Mouse (Mus musculus) midbrain, embryonic 14.5 days (tissue): ENCODE measurements around the gene Pan3. TPM values are rescaled to one million over a fixed set of nuclear protein-coding genes. Genes with fewer than 3 reads are reported as not detected.

ENCODE experiments used
- ATAC-seq: fragments of 200-750 bp; cut with Nextera tagmentation; 2 replicates; pipeline ENCODE4 v1.8.0; 2017; ENCODE audit warnings: moderate number of reproducible peaks, moderate library complexity; ENCODE audit not compliant: low FRiP score, low TSS enrichment
- DNase-seq: peaks from one replicate; pipeline ENCODE4 v3.0.0-alpha.2; 2015
- H3K27ac ChIP-seq: fragments of 300-500 bp; sonication (generic); replicated peaks from 2 replicates; pipeline ENCODE4 v1.5.1; 2014; ENCODE audit warnings: mild to moderate bottlenecking, low read depth, low read length, moderate library complexity
- H3K27me3 ChIP-seq: fragments of 300-500 bp; sonication (generic); 2 replicates; pipeline ENCODE4 v1.6.1; 2014; ENCODE audit warnings: low read length, control low read depth, mixed read lengths; ENCODE audit not compliant: control insufficient read depth, insufficient read depth
- H3K36me3 ChIP-seq: fragments of 300-500 bp; sonication (generic); 2 replicates; pipeline ENCODE4 v1.6.1; 2014; ENCODE audit warnings: low read length, control low read depth; ENCODE audit not compliant: control insufficient read depth, insufficient read depth
- H3K4me1 ChIP-seq: fragments of 300-500 bp; sonication (generic); 2 replicates; pipeline ENCODE4 v1.6.1; 2014; ENCODE audit warnings: mild to moderate bottlenecking, antibody characterized with exemption, low read length, control low read depth; ENCODE audit not compliant: control insufficient read depth, insufficient read depth
- H3K4me2 ChIP-seq: fragments of 300-500 bp; sonication (generic); 2 replicates; pipeline ENCODE4 v1.6.1; 2014; ENCODE audit warnings: mild to moderate bottlenecking, low read length, moderate library complexity
- H3K4me3 ChIP-seq: fragments of 300-500 bp; sonication (generic); replicated peaks from 2 replicates; pipeline ENCODE4 v1.5.1; 2014; ENCODE audit warnings: low read depth, low read length
- H3K9ac ChIP-seq: fragments of 300-500 bp; sonication (generic); replicated peaks from 2 replicates; pipeline ENCODE4 v1.6.1; 2014; ENCODE audit warnings: mild to moderate bottlenecking, low read length, moderate library complexity
- H3K9me3 ChIP-seq: fragments of 300-500 bp; sonication (generic); 2 replicates; pipeline ENCODE4 v1.6.1; 2016; ENCODE audit warnings: low read length, control low read depth, mixed read lengths; ENCODE audit not compliant: control insufficient read depth
- WGBS: fragments of 180-500 bp; shearing (Covaris S2); extraction: QIAGEN DNeasy Blood & Tissue Kit; methylation state at CpG from one replicate; pipeline ENCODE4 v1.1.7; 2014; 5-methylcytosine and 5-hydroxymethylcytosine counted together
- polyA plus RNA-seq: library from polyadenylated mRNA; unstranded; fragments of >200 nt; fragmentation: Nextera tagmentation; extraction: Ambion mirVana; gene quantifications from 2 replicates; pipeline ENCODE4 v1.2.1, GENCODE M21; 2014

Gene Pan3
- polyA plus RNA-seq, 1 experiment from 2014 or later = 69.5 TPM

GRCm38 (mm10) chr5:147495961-147496360 is 66.0 kb downstream of the Pan3 start:
- ATAC-seq (no peak), DNase-seq (no peak)
- 87% methylated on average over 2 of the region's 2 CpGs for WGBS

GRCm38 (mm10) chr5:147496921-147497320 is 67.0 kb downstream of the Pan3 start:
- Histone ChIP-seq H3K9ac (no peak overlapping the region), H3K4me3 (no peak overlapping the region), H3K27me3 (no peaks in the 10 kb centered on the region), H3K9me3 (no peaks in the 10 kb centered on the region), H3K36me3 (no peaks in the 10 kb centered on the region), H3K27ac (no peak overlapping the region), H3K4me1 (no peaks in the 10 kb centered on the region), H3K4me2 (no peak overlapping the region)
- ATAC-seq = no peak
- DNase-seq = no peak
- 87% methylated on average over 4 of the region's 4 CpGs for WGBS

More at GRCm38 (mm10) chr5:147495961-147496360, 66.0 kb downstream of the Pan3 start:
- Histone ChIP-seq H3K36me3 (no peaks in the 10 kb centered on the region), H3K4me2 (no peak overlapping the region), H3K4me1 (no peaks in the 10 kb centered on the region), H3K27ac (no peak overlapping the region), H3K4me3 (no peak overlapping the region), H3K9ac (no peak overlapping the region), H3K9me3 (no peaks in the 10 kb centered on the region), H3K27me3 (no peaks in the 10 kb centered on the region)

GRCm38 (mm10) chr5:147497714-147498113 is 67.8 kb downstream of the Pan3 start:
- no peak overlapping the region for H3K4me2 ChIP-seq
- no peaks in the 10 kb centered on the region for H3K9me3 ChIP-seq
- 75% methylated on average over 3 of the region's 3 CpGs for WGBS

GRCm38 (mm10) chr5:147501456-147501998 is 71.6 kb downstream of the Pan3 start:
- H3K27ac ChIP-seq = no peak overlapping the region
- H3K36me3 ChIP-seq = no peaks in the 10 kb centered on the region; the same call in 1 of the 2 replicates
- 77% methylated on average over 2 of the region's 2 CpGs for WGBS
- H3K4me1 ChIP-seq = no peaks in the 10 kb centered on the region
- no peaks in the 10 kb centered on the region for H3K9me3 ChIP-seq
- no peaks in the 10 kb centered on the region for H3K27me3 ChIP-seq
- ATAC-seq = no peak
- H3K9ac ChIP-seq = no peak overlapping the region
- DNase-seq = peak; percentile 12
- H3K4me2 ChIP-seq = no peak overlapping the region
- H3K4me3 ChIP-seq = no peak overlapping the region

More at GRCm38 (mm10) chr5:147497714-147498113, 67.8 kb downstream of the Pan3 start:
- H3K27ac ChIP-seq = no peak overlapping the region
- H3K4me3 ChIP-seq = no peak overlapping the region
- H3K27me3 ChIP-seq = no peaks in the 10 kb centered on the region
- H3K4me1 ChIP-seq = no peaks in the 10 kb centered on the region
- ATAC-seq (no peak), DNase-seq (peak; percentile 12)
- H3K9ac ChIP-seq = no peak overlapping the region
- H3K36me3 ChIP-seq = no peaks in the 10 kb centered on the region

GRCm38 (mm10) chr5:147502921-147503320 is 73.0 kb downstream of the Pan3 start:
- H3K9ac ChIP-seq = no peak overlapping the region
- H3K27me3 ChIP-seq = no peaks in the 10 kb centered on the region
- WGBS = 82% methylated on average over 2 of the region's 2 CpGs
- H3K9me3 ChIP-seq = no peaks in the 10 kb centered on the region
- H3K27ac ChIP-seq = no peak overlapping the region
- no peak for DNase-seq
- no peaks in the 10 kb centered on the region for H3K4me1 ChIP-seq
- no peak overlapping the region for H3K4me3 ChIP-seq
- H3K36me3 ChIP-seq = no peaks in the 10 kb centered on the region; the same call in 1 of the 2 replicates
- no peak for ATAC-seq
- H3K4me2 ChIP-seq = no peak overlapping the region

GRCm38 (mm10) chr5:147511350-147511749 is 81.4 kb downstream of the Pan3 start:
- WGBS = 89% methylated on average over 9 of the region's 9 CpGs
- H3K9ac ChIP-seq = no peak overlapping the region
- H3K36me3 ChIP-seq = no peaks in the 10 kb centered on the region
- H3K4me1 ChIP-seq = no peaks in the 10 kb centered on the region
- H3K27ac ChIP-seq = no peak overlapping the region; the same call in 1 of the 2 replicates
- no peak overlapping the region for H3K4me2 ChIP-seq
- H3K27me3 ChIP-seq = no peaks in the 10 kb centered on the region
- no peaks in the 10 kb centered on the region for H3K9me3 ChIP-seq
- no peak overlapping the region for H3K4me3 ChIP-seq
- ATAC-seq (no peak), DNase-seq (no peak)

GRCm38 (mm10) chr5:147527006-147527405 is 97.0 kb downstream of the Pan3 start:
- H3K4me3 ChIP-seq = no peak overlapping the region
- H3K36me3 ChIP-seq = peaks cover 43% of the 10 kb centered on the region
- H3K4me1 ChIP-seq = no peaks in the 10 kb centered on the region
- H3K9me3 ChIP-seq = no peaks in the 10 kb centered on the region; the same call in 1 of the 2 replicates
- 94% methylated on average over 6 of the region's 6 CpGs for WGBS
- no peak for DNase-seq
- H3K4me2 ChIP-seq = no peak overlapping the region
- no peak overlapping the region for H3K9ac ChIP-seq
- no peak overlapping the region for H3K27ac ChIP-seq
- ATAC-seq = no peak
- no peaks in the 10 kb centered on the region for H3K27me3 ChIP-seq

- H3K4me3 ChIP-seq = no peak overlapping the region
- H3K36me3 ChIP-seq = peaks cover 41% of the 10 kb centered on the region
- H3K27me3 ChIP-seq = no peaks in the 10 kb centered on the region
- H3K9ac ChIP-seq = no peak overlapping the region
- no peak overlapping the region for H3K27ac ChIP-seq
- DNase-seq (no peak), ATAC-seq (no peak)
- 92% methylated on average over 3 of the region's 3 CpGs for WGBS
- no peaks in the 10 kb centered on the region for H3K4me1 ChIP-seq
- no peaks in the 10 kb centered on the region for H3K9me3 ChIP-seq
- H3K4me2 ChIP-seq = no peak overlapping the region
These were observed 97.8 kb downstream of the Pan3 start for GRCm38 (mm10) chr5:147527788-147528187.

- H3K4me3 ChIP-seq = no peak overlapping the region
- WGBS = 94% methylated on average over 6 of the region's 6 CpGs
- ATAC-seq (no peak), DNase-seq (no peak)
- H3K27me3 ChIP-seq = no peaks in the 10 kb centered on the region
- peaks cover 36% of the 10 kb centered on the region for H3K36me3 ChIP-seq
- H3K9me3 ChIP-seq = no peaks in the 10 kb centered on the region
- no peaks in the 10 kb centered on the region for H3K4me1 ChIP-seq
- H3K27ac ChIP-seq = no peak overlapping the region
- H3K9ac ChIP-seq = no peak overlapping the region
- H3K4me2 ChIP-seq = no peak overlapping the region
These were observed 102.1 kb downstream of the Pan3 start for GRCm38 (mm10) chr5:147532031-147532430.
